Mouse (Mus musculus) forebrain, embryonic 14.5 days (tissue): ENCODE results near the gene Gm20890. TPM values are rescaled to one million over a fixed set of nuclear protein-coding genes. Genes with fewer than 3 reads are reported as not detected.
"Not testable (repeated sequence)": the region's sequence is repeated elsewhere in the genome, so short reads cannot be mapped to it uniquely, and the experiment has no call there.

Experiments used
- ATAC-seq: fragments of 200-750 bp; cut with Nextera tagmentation; 2 replicates; pipeline ENCODE4 v1.8.0; 2017; ENCODE audit warnings: mild to moderate bottlenecking, moderate library complexity
- DNase-seq: peaks from one replicate; pipeline ENCODE4 v3.0.0-alpha.2; 2015; ENCODE audit warnings: low spot score
- H3K27ac ChIP-seq: fragments of 300-500 bp; sonication (generic); 2 replicates; pipeline ENCODE4 v1.5.1; 2014; ENCODE audit warnings: low read depth, mild to moderate bottlenecking, control low read depth, low read length, moderate library complexity
- H3K27me3 ChIP-seq: fragments of 300-500 bp; sonication (generic); replicated peaks from 2 replicates; pipeline ENCODE4 v1.6.1; 2014; ENCODE audit warnings: low read length, control low read depth, mixed read lengths; ENCODE audit not compliant: control insufficient read depth, insufficient read depth
- H3K36me3 ChIP-seq: fragments of 300-500 bp; sonication (generic); 2 replicates; pipeline ENCODE4 v1.6.1; 2014; ENCODE audit warnings: low read length, control low read depth; ENCODE audit not compliant: control insufficient read depth, insufficient read depth
- H3K4me1 ChIP-seq: fragments of 300-500 bp; sonication (generic); 2 replicates; pipeline ENCODE4 v1.6.1; 2014; ENCODE audit warnings: antibody characterized with exemption, low read length, control low read depth; ENCODE audit not compliant: control insufficient read depth, insufficient read depth
- H3K4me2 ChIP-seq: fragments of 300-500 bp; sonication (generic); 2 replicates; pipeline ENCODE4 v1.6.1; 2014; ENCODE audit warnings: mild to moderate bottlenecking, control low read depth, low read length
- H3K4me3 ChIP-seq: fragments of 300-500 bp; sonication (generic); 2 replicates; pipeline ENCODE4 v1.5.1; 2014; ENCODE audit warnings: low read depth, low read length, control low read depth
- H3K9ac ChIP-seq: fragments of 300-500 bp; sonication (generic); 2 replicates; pipeline ENCODE4 v1.6.1; 2014; ENCODE audit warnings: mild to moderate bottlenecking, low read length, control low read depth, moderate library complexity
- H3K9me3 ChIP-seq: fragments of 300-500 bp; sonication (generic); replicated peaks from 2 replicates; pipeline ENCODE4 v1.6.1; 2016; ENCODE audit warnings: low read length, control low read depth, mixed read lengths; ENCODE audit not compliant: control insufficient read depth
- WGBS: fragments of 180-500 bp; shearing (Covaris S2); extraction: QIAGEN DNeasy Blood & Tissue Kit; methylation state at CpG from one replicate; pipeline ENCODE4 v1.1.7; 2014; 5-methylcytosine and 5-hydroxymethylcytosine counted together
- polyA plus RNA-seq: library from polyadenylated mRNA; unstranded; fragments of >200 nt; fragmentation: Nextera tagmentation; extraction: Ambion mirVana; gene quantifications from 2 replicates; pipeline ENCODE4 v1.2.1, GENCODE M21; 2014

Gene Gm20890
- not detected in 2 replicates for polyA plus RNA-seq

GRCm38 (mm10) chrY:26776699-26777098 is at the start of gene Gm20890:
TSS of gene Gm20890 (minus strand) at chrY:26776799.
- not testable (repeated sequence) for H3K4me3 ChIP-seq, DNase-seq, H3K4me1 ChIP-seq, H3K9me3 ChIP-seq, H3K9ac ChIP-seq, H3K36me3 ChIP-seq, H3K27me3 ChIP-seq, ATAC-seq, H3K4me2 ChIP-seq, H3K27ac ChIP-seq
- no CpG with 5 or more reads among the region's 5 CpGs for WGBS
